ENCODE assay signal across 18 mouse cellular contexts in the genomic region with DNA sequence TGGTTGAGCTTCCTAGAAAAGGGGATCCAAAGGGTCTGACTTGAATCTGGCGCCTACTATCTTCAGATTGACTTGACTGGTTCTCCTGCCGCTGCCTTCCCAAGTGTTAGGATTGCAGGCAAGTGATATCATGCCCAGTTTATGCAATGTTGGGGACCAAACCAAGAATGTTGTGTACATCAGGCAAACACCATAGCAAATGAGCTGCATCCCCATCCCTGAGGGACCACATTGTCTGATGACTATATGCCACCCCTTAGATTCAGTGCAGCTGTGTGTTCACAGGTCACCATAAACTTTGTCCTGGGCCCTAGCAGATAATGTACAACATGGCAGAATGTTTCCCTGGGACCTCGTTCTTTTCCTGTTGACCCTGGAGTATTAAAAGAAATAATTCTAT. TPM values are rescaled to one million over a fixed set of nuclear protein-coding genes. Genes with fewer than 3 reads are reported as not detected.
DNase-seq lines count a peak whose midpoint lies in the region; ATAC-seq and TF ChIP-seq lines count a peak whose summit lies in the region.
"Had no signal": no experiment of that assay in that cellular context is flagged by ENCODE, and none has a peak within 500 bp of the region (broad histone marks: within the 10 kb centered on the region; RNA-seq: fewer than 3 reads in every experiment).

No protein-coding gene starts in this region.

- no peak overlapping the region for H3K4me3 ChIP-seq in neural tube, embryonic 12.5 days
- H3K4me3 ChIP-seq in neural tube, embryonic 15.5 days (replicated peaks) = no peak overlapping the region
- H3K4me3 ChIP-seq in midbrain, embryonic 10.5 days = no peak overlapping the region
- H3K4me3 ChIP-seq in liver, postnatal 0 days (ENCODE audit: low read depth, low read length) = no peak overlapping the region
- H3K4me3 ChIP-seq: embryonic facial prominence, embryonic 12.5 days; heart, adult 2 months; liver, embryonic 12.5 days had no signal

- no peak for TF ChIP-seq CTCF in liver, postnatal 0 days (IDR thresholded peaks at IDR 0.05; ENCODE audit: low read depth)

- peak overlapping the region; percentile 6; the same call in 1 of the 2 replicates for H3K27ac ChIP-seq in neural tube, embryonic 12.5 days
- no peak overlapping the region for H3K27ac ChIP-seq in neural tube, embryonic 15.5 days (replicated peaks)
- H3K27ac ChIP-seq in midbrain, embryonic 10.5 days (replicated peaks) = no peak overlapping the region
- no peak overlapping the region for H3K27ac ChIP-seq in liver, postnatal 0 days (ENCODE audit: low read depth)
- H3K27ac ChIP-seq: heart, adult 2 months; kidney, postnatal 0 days; liver, embryonic 12.5 days had no signal

- no peak overlapping the region for H3K9ac ChIP-seq in neural tube, embryonic 12.5 days
- no peak overlapping the region for H3K9ac ChIP-seq in neural tube, embryonic 15.5 days (replicated peaks)
- H3K9ac ChIP-seq in liver, postnatal 0 days (replicated peaks) = no peak overlapping the region
- H3K9ac ChIP-seq: embryonic facial prominence, embryonic 12.5 days; liver, embryonic 12.5 days had no signal

- H3K27me3 ChIP-seq in neural tube, embryonic 12.5 days (replicated peaks) = no peaks in the 10 kb centered on the region
- no peaks in the 10 kb centered on the region for H3K27me3 ChIP-seq in neural tube, embryonic 15.5 days (replicated peaks)
- no peaks in the 10 kb centered on the region for H3K27me3 ChIP-seq in midbrain, embryonic 10.5 days (ENCODE audit: low read depth, poor library complexity, severe bottlenecking)
- H3K27me3 ChIP-seq in liver, postnatal 0 days (ENCODE audit: insufficient read depth, low read length) = peaks cover 13% of the 10 kb centered on the region
- H3K27me3 ChIP-seq: CH12.LX; embryonic facial prominence, embryonic 12.5 days had no signal

- no peak for TF ChIP-seq EP300 in liver, postnatal 0 days (IDR thresholded peaks at IDR 0.05; ENCODE audit: low read depth)

- 88% methylated on average over 3 of the region's 3 CpGs for WGBS in neural tube, embryonic 12.5 days
- WGBS in neural tube, embryonic 15.5 days = 78% methylated on average over 3 of the region's 3 CpGs
- 92% methylated on average over 3 of the region's 3 CpGs for WGBS in midbrain, embryonic 10.5 days
- 75% methylated on average over 3 of the region's 3 CpGs for WGBS in liver, postnatal 0 days (ENCODE audit: insufficient replicate concordance)

- H3K36me3 ChIP-seq in neural tube, embryonic 12.5 days = peaks cover 13% of the 10 kb centered on the region
- 0 out of 2 replicates have a peak, but pooled peaks cover 4% of the 10 kb centered on the region for H3K36me3 ChIP-seq in neural tube, embryonic 15.5 days
- peaks cover 56% of the 10 kb centered on the region for H3K36me3 ChIP-seq in midbrain, embryonic 10.5 days
- no peaks in the 10 kb centered on the region for H3K36me3 ChIP-seq in liver, postnatal 0 days (replicated peaks; ENCODE audit: insufficient read depth, low read length)
- H3K36me3 ChIP-seq: liver, embryonic 12.5 days had no signal

- ATAC-seq in neural tube, embryonic 12.5 days (ENCODE audit: low FRiP score, low read depth) = no peak
- ATAC-seq in neural tube, embryonic 15.5 days (ENCODE audit: low FRiP score) = no peak
- ATAC-seq in liver, postnatal 0 days = no peak
- ATAC-seq in granulocyte monocyte progenitor cell, adult 5-6 weeks (replicated peaks; ENCODE audit: poor library complexity, severe bottlenecking) = no peak
- ATAC-seq: inflammation-experienced regulatory T-cells, adult 6 months; liver, embryonic 12.5 days had no signal

- DNase-seq in embryo, embryonic 10 days (ENCODE audit: low spot score) = peak; percentile 48
- DNase-seq in embryo, embryonic 10.5 days (ENCODE audit: low spot score) = no peak
- DNase-seq in midbrain, embryonic 10.5 days (ENCODE audit: low spot score) = peak; percentile 31
- no peak for DNase-seq in liver, postnatal 0 days
- no peak for DNase-seq in thymus, postnatal 36 days
- DNase-seq: adrenal gland, postnatal 14 days; cerebellum, adult 9-10 months; layer of hippocampus, adult 9-11 months had no signal

- no peaks in the 10 kb centered on the region for H3K9me3 ChIP-seq in neural tube, embryonic 12.5 days
- H3K9me3 ChIP-seq in neural tube, embryonic 15.5 days (replicated peaks) = no peaks in the 10 kb centered on the region
- H3K9me3 ChIP-seq in midbrain, embryonic 10.5 days (replicated peaks) = no peaks in the 10 kb centered on the region
- no peaks in the 10 kb centered on the region for H3K9me3 ChIP-seq in liver, postnatal 0 days (ENCODE audit: low read length)
- H3K9me3 ChIP-seq: embryonic facial prominence, embryonic 12.5 days; liver, embryonic 12.5 days had no signal

- no peak overlapping the region for H3K4me2 ChIP-seq in neural tube, embryonic 12.5 days (replicated peaks)
- no peak overlapping the region for H3K4me2 ChIP-seq in neural tube, embryonic 15.5 days
- no peak overlapping the region for H3K4me2 ChIP-seq in liver, postnatal 0 days (ENCODE audit: low read depth, low read length)
- H3K4me2 ChIP-seq: embryonic facial prominence, embryonic 12.5 days; liver, embryonic 12.5 days had no signal

- H3K4me1 ChIP-seq in neural tube, embryonic 12.5 days = peaks cover 11% of the 10 kb centered on the region; the same call in 1 of the 2 replicates
- peaks cover 21% of the 10 kb centered on the region for H3K4me1 ChIP-seq in neural tube, embryonic 15.5 days
- peaks cover 25% of the 10 kb centered on the region for H3K4me1 ChIP-seq in midbrain, embryonic 10.5 days
- H3K4me1 ChIP-seq in liver, postnatal 0 days (ENCODE audit: insufficient read depth) = 0 out of 2 replicates have a peak, but pooled peaks cover under 1% of the 10 kb centered on the region
- H3K4me1 ChIP-seq: liver, embryonic 12.5 days had no signal

RNA-seq across cellular contexts. Expression of a gene that starts 8.8 kb away (rescaled TPM):
- polyA plus RNA-seq in neural tube, embryonic 12.5 days (2016; fragmentation: Nextera tagmentation; extraction: Ambion mirVana) = 576 and 584 TPM in 2 replicates
- polyA plus RNA-seq in neural tube, embryonic 15.5 days (2015; fragmentation: Nextera tagmentation; extraction: Ambion mirVana) = 156 and 197 TPM in 2 replicates
- polyA plus RNA-seq in midbrain, embryonic 10.5 days (2016; fragmentation: Nextera tagmentation; extraction: Ambion mirVana) = 260 and 367 TPM in 2 replicates
- 0.48 and 0.54 TPM in 2 replicates for polyA plus RNA-seq in liver, postnatal 0 days (2015; fragmentation: Nextera tagmentation; extraction: Ambion mirVana)
- not detected in 2 replicates for total RNA-seq in granulocyte monocyte progenitor cell, adult 5-6 weeks (2014; fragmentation: Nextera tagmentation)
- total RNA-seq in granulocyte monocyte progenitor cell, adult 5-6 weeks (2017) = not detected in 2 replicates
- total RNA-seq: CH12.LX; megakaryocyte progenitor cell, adult 5-6 weeks had no signal
- polyA plus RNA-seq: inflammation-experienced regulatory T-cells, adult 6 months had no signal

Comparison
In these comparisons a context has a peak if more than half of its experiments do, and no peak if none do; other contexts are left out.
1. DNase-seq: peak in embryo, embryonic 10 days (single experiment) and midbrain, embryonic 10.5 days (single experiment); none in embryo, embryonic 10.5 days (single experiment), liver, postnatal 0 days (single experiment) and thymus, postnatal 36 days (0 of 2).
2. RNA of a gene that starts 8.8 kb away (polyA plus RNA-seq): 576 to 584 TPM in neural tube, embryonic 12.5 days, 260 to 367 TPM in midbrain, embryonic 10.5 days and 156 to 197 TPM in neural tube, embryonic 15.5 days; 0.48 to 0.54 TPM in liver, postnatal 0 days; every median in the first group is over 100 times any median in the second.